Mouse (Mus musculus): Measurements from ENCODE around the gene Hk1. TPM values are rescaled to one million over a fixed set of nuclear protein-coding genes. Genes with fewer than 3 reads are reported as not detected.

The Hk1 gene
- 20.3 and 24.1 TPM in 2 replicates for polyA plus RNA-seq (2014; fragmentation: Nextera tagmentation; extraction: Ambion mirVana)

- no peak for ATAC-seq (replicated peaks; ENCODE audit: low FRiP score, low TSS enrichment, low read depth)
- Histone ChIP-seq H3K27ac (ENCODE audit: low read depth) (no peak within 1 kb of the TSS), H3K36me3 (ENCODE audit: control insufficient read depth, insufficient read depth, low read length) (no peaks in the 10 kb centered on the region), H3K4me3 (ENCODE audit: low read depth, low read length) (no peak within 1 kb of the TSS), H3K9me3 (ENCODE audit: control insufficient read depth, low read length) (no peaks in the 10 kb centered on the region), H3K4me1 (replicated peaks; ENCODE audit: control insufficient read depth, insufficient read depth, low read length) (no peaks in the 10 kb centered on the region), H3K27me3 (replicated peaks; ENCODE audit: control insufficient read depth, insufficient read depth, low read length) (no peaks in the 10 kb centered on the region), H3K4me2 (ENCODE audit: low read length) (no peak within 1 kb of the TSS), H3K9ac (ENCODE audit: low read length) (no peak within 1 kb of the TSS)
- DNase-seq (ENCODE audit: low spot score), result no peak
- 74% methylated on average over 1 of the region's 1 CpGs for WGBS
Measured at GRCm38 (mm10) chr10:62379808-62380207, at the start of gene Hk1. Gene Hk1 (minus strand): TSS chr10:62379908.

- no peaks in the 10 kb centered on the region for H3K9me3 ChIP-seq (ENCODE audit: control insufficient read depth, low read length)
- ATAC-seq (replicated peaks; ENCODE audit: low FRiP score, low TSS enrichment, low read depth), result no peak
- 32% methylated on average over 9 of the region's 9 CpGs for WGBS
- peak overlapping the region; percentile 51; the same call in 1 of the 2 replicates for H3K27ac ChIP-seq (ENCODE audit: low read depth)
- DNase-seq (ENCODE audit: low spot score), result no peak
- H3K4me1 ChIP-seq (replicated peaks; ENCODE audit: control insufficient read depth, insufficient read depth, low read length), result peaks cover 9% of the 10 kb centered on the region
- H3K36me3 ChIP-seq (ENCODE audit: control insufficient read depth, insufficient read depth, low read length), result peaks cover 26% of the 10 kb centered on the region
- H3K4me3 ChIP-seq (ENCODE audit: low read depth, low read length), result no peak overlapping the region
- no peaks in the 10 kb centered on the region for H3K27me3 ChIP-seq (replicated peaks; ENCODE audit: control insufficient read depth, insufficient read depth, low read length)
- no peak overlapping the region for H3K9ac ChIP-seq (ENCODE audit: low read length)
- H3K4me2 ChIP-seq (ENCODE audit: low read length), result no peak overlapping the region
Measured at GRCm38 (mm10) chr10:62425081-62425871, 45.6 kb upstream of the Hk1 start.

GRCm38 (mm10) chr10:62422255-62422654 lies 42.5 kb upstream of the Hk1 start, which contains the start of gene Hkdc1:
Gene Hkdc1 (minus strand): TSS chr10:62422491.
- 36% methylated on average over 15 of the region's 15 CpGs for WGBS
- Histone ChIP-seq H3K9me3 (ENCODE audit: control insufficient read depth, low read length) (no peaks in the 10 kb centered on the region), H3K4me3 (ENCODE audit: low read depth, low read length) (no peak within 1 kb of the TSS), H3K36me3 (ENCODE audit: control insufficient read depth, insufficient read depth, low read length) (no peaks in the 10 kb centered on the region), H3K9ac (ENCODE audit: low read length) (no peak within 1 kb of the TSS), H3K27ac (ENCODE audit: low read depth) (no peak within 1 kb of the TSS), H3K27me3 (replicated peaks; ENCODE audit: control insufficient read depth, insufficient read depth, low read length) (no peaks in the 10 kb centered on the region), H3K4me2 (ENCODE audit: low read length) (peak within 1 kb of the TSS; percentile 28; the same call in 1 of the 2 replicates), H3K4me1 (replicated peaks; ENCODE audit: control insufficient read depth, insufficient read depth, low read length) (peaks cover 9% of the 10 kb centered on the region)
- peak; percentile 63; the same call in 1 of the 2 replicates for ATAC-seq (replicated peaks; ENCODE audit: low FRiP score, low TSS enrichment, low read depth)
- DNase-seq (ENCODE audit: low spot score), result peak; percentile 70

- Histone ChIP-seq H3K9me3 (ENCODE audit: control insufficient read depth, low read length) (no peaks in the 10 kb centered on the region), H3K9ac (ENCODE audit: low read length) (no peak overlapping the region), H3K36me3 (ENCODE audit: control insufficient read depth, insufficient read depth, low read length) (no peaks in the 10 kb centered on the region), H3K27ac (ENCODE audit: low read depth) (peak overlapping the region; percentile 22; the same call in 1 of the 2 replicates), H3K4me2 (ENCODE audit: low read length) (no peak overlapping the region), H3K4me1 (replicated peaks; ENCODE audit: control insufficient read depth, insufficient read depth, low read length) (peaks cover 9% of the 10 kb centered on the region), H3K27me3 (replicated peaks; ENCODE audit: control insufficient read depth, insufficient read depth, low read length) (no peaks in the 10 kb centered on the region), H3K4me3 (ENCODE audit: low read depth, low read length) (no peak overlapping the region)
- DNase-seq (ENCODE audit: low spot score) (no peak), ATAC-seq (replicated peaks; ENCODE audit: low FRiP score, low TSS enrichment, low read depth) (no peak)
- 79% methylated on average over 3 of the region's 3 CpGs for WGBS
Measured at GRCm38 (mm10) chr10:62421127-62421526, 41.4 kb upstream of the Hk1 start.

- DNase-seq (ENCODE audit: low spot score) (no peak), ATAC-seq (replicated peaks; ENCODE audit: low FRiP score, low TSS enrichment, low read depth) (no peak)
- Histone ChIP-seq H3K4me1 (replicated peaks; ENCODE audit: control insufficient read depth, insufficient read depth, low read length) (peaks cover 2% of the 10 kb centered on the region; the same call in 1 of the 2 replicates), H3K9ac (ENCODE audit: low read length) (no peak overlapping the region), H3K4me2 (ENCODE audit: low read length) (no peak overlapping the region; the same call in 1 of the 2 replicates), H3K36me3 (ENCODE audit: control insufficient read depth, insufficient read depth, low read length) (no peaks in the 10 kb centered on the region), H3K4me3 (ENCODE audit: low read depth, low read length) (no peak overlapping the region), H3K9me3 (ENCODE audit: control insufficient read depth, low read length) (no peaks in the 10 kb centered on the region), H3K27ac (ENCODE audit: low read depth) (peak overlapping the region; percentile 22; the same call in 1 of the 2 replicates), H3K27me3 (replicated peaks; ENCODE audit: control insufficient read depth, insufficient read depth, low read length) (no peaks in the 10 kb centered on the region)
- WGBS, result 54% methylated on average over 6 of the region's 6 CpGs
Measured at GRCm38 (mm10) chr10:62420399-62420798, 40.7 kb upstream of the Hk1 start.

GRCm38 (mm10) chr10:62419422-62419821 lies 39.7 kb upstream of the Hk1 start:
- no peak overlapping the region for H3K4me2 ChIP-seq (ENCODE audit: low read length)

GRCm38 (mm10) chr10:62418831-62419356 lies 39.2 kb upstream of the Hk1 start:
- DNase-seq (ENCODE audit: low spot score), result no peak
- Histone ChIP-seq H3K36me3 (ENCODE audit: control insufficient read depth, insufficient read depth, low read length) (no peaks in the 10 kb centered on the region), H3K27ac (ENCODE audit: low read depth) (no peak overlapping the region)

More at GRCm38 (mm10) chr10:62419422-62419821, 39.7 kb upstream of the Hk1 start:
- ATAC-seq (replicated peaks; ENCODE audit: low FRiP score, low TSS enrichment, low read depth) (no peak), DNase-seq (ENCODE audit: low spot score) (no peak)
- H3K4me3 ChIP-seq (ENCODE audit: low read depth, low read length), result no peak overlapping the region
- no peak overlapping the region for H3K27ac ChIP-seq (ENCODE audit: low read depth)
- H3K4me1 ChIP-seq (replicated peaks; ENCODE audit: control insufficient read depth, insufficient read depth, low read length), result no peaks in the 10 kb centered on the region
- no peaks in the 10 kb centered on the region for H3K36me3 ChIP-seq (ENCODE audit: control insufficient read depth, insufficient read depth, low read length)
- no peaks in the 10 kb centered on the region for H3K9me3 ChIP-seq (ENCODE audit: control insufficient read depth, low read length)
- H3K9ac ChIP-seq (ENCODE audit: low read length), result no peak overlapping the region
- H3K27me3 ChIP-seq (replicated peaks; ENCODE audit: control insufficient read depth, insufficient read depth, low read length), result no peaks in the 10 kb centered on the region
- 73% methylated on average over 5 of the region's 5 CpGs for WGBS

GRCm38 (mm10) chr10:62413606-62413982 lies 33.9 kb upstream of the Hk1 start:
- peak overlapping the region; percentile 75 for H3K27ac ChIP-seq (ENCODE audit: low read depth)
- H3K4me1 ChIP-seq (replicated peaks; ENCODE audit: control insufficient read depth, insufficient read depth, low read length), result peaks cover 7% of the 10 kb centered on the region; the same call in 1 of the 2 replicates
- H3K9me3 ChIP-seq (ENCODE audit: control insufficient read depth, low read length), result no peaks in the 10 kb centered on the region
- H3K36me3 ChIP-seq (ENCODE audit: control insufficient read depth, insufficient read depth, low read length), result no peaks in the 10 kb centered on the region
- DNase-seq (ENCODE audit: low spot score) (no peak), ATAC-seq (replicated peaks; ENCODE audit: low FRiP score, low TSS enrichment, low read depth) (peak; percentile 84)
- WGBS, result 23% methylated on average over 4 of the region's 4 CpGs
- H3K9ac ChIP-seq (ENCODE audit: low read length), result no peak overlapping the region
- H3K4me2 ChIP-seq (ENCODE audit: low read length), result peak overlapping the region; percentile 27; the same call in 1 of the 2 replicates
- no peaks in the 10 kb centered on the region for H3K27me3 ChIP-seq (replicated peaks; ENCODE audit: control insufficient read depth, insufficient read depth, low read length)
- H3K4me3 ChIP-seq (ENCODE audit: low read depth, low read length), result no peak overlapping the region

More at GRCm38 (mm10) chr10:62418831-62419356, 39.2 kb upstream of the Hk1 start:
- no peaks in the 10 kb centered on the region for H3K4me1 ChIP-seq (replicated peaks; ENCODE audit: control insufficient read depth, insufficient read depth, low read length)
- H3K4me2 ChIP-seq (ENCODE audit: low read length), result no peak overlapping the region
- H3K4me3 ChIP-seq (ENCODE audit: low read depth, low read length), result no peak overlapping the region
- 75% methylated on average over 7 of the region's 7 CpGs for WGBS
- no peaks in the 10 kb centered on the region for H3K27me3 ChIP-seq (replicated peaks; ENCODE audit: control insufficient read depth, insufficient read depth, low read length)
- H3K9me3 ChIP-seq (ENCODE audit: control insufficient read depth, low read length), result no peaks in the 10 kb centered on the region
- ATAC-seq (replicated peaks; ENCODE audit: low FRiP score, low TSS enrichment, low read depth), result no peak
- H3K9ac ChIP-seq (ENCODE audit: low read length), result no peak overlapping the region
